Mouse (Mus musculus) hindbrain, embryonic 12.5 days (tissue): ENCODE results near the gene Igdcc3. TPM values are rescaled to one million over a fixed set of nuclear protein-coding genes. Genes with fewer than 3 reads are reported as not detected.

Experiments used
- polyA plus RNA-seq: library from polyadenylated mRNA; unstranded; fragments of >200 nt; fragmentation: Nextera tagmentation; extraction: Ambion mirVana; gene quantifications from 2 replicates; pipeline ENCODE4 v1.2.1, GENCODE M21; 2016

Gene Igdcc3
- polyA plus RNA-seq, 1 experiment from 2014 or later, result 34.4 TPM

Other genes with a start within 250 kb of the Igdcc3 start
- 0.05 and 0.07 TPM in 2 replicates for gene Slc24a1, start 189.6 kb upstream of the Igdcc3 start, polyA plus RNA-seq
- 49.6 and 58.6 TPM in 2 replicates for gene Ints14, start 180.3 kb upstream of the Igdcc3 start, polyA plus RNA-seq
- gene Hacd3, start 119.5 kb upstream of the Igdcc3 start, polyA plus RNA-seq, result 152 TPM in 2 replicates
- 56.8 and 59.2 TPM in 2 replicates for gene Dpp8, start 108.8 kb upstream of the Igdcc3 start, polyA plus RNA-seq
- gene Igdcc4, start 39.7 kb upstream of the Igdcc3 start, polyA plus RNA-seq, result 14.5 and 17.0 TPM in 2 replicates
- 5.8 and 6.4 TPM in 2 replicates for gene Parp16, start 54.2 kb downstream of the Igdcc3 start, polyA plus RNA-seq
- gene Cilp, start 124.0 kb downstream of the Igdcc3 start, polyA plus RNA-seq, result 0.41 and 0.73 TPM in 2 replicates
- 47.4 and 54.7 TPM in 2 replicates for gene Clpx, start 153.1 kb downstream of the Igdcc3 start, polyA plus RNA-seq
- gene Pdcd7, start 204.9 kb downstream of the Igdcc3 start, polyA plus RNA-seq, result 13.3 and 14.0 TPM in 2 replicates
- 0.72 and 1.1 TPM in 2 replicates for gene Ubap1l, start 219.9 kb downstream of the Igdcc3 start, polyA plus RNA-seq